Mouse (Mus musculus): Measurements from ENCODE around the gene Cenpl.
"Not testable (repeated sequence)": the region's sequence is repeated elsewhere in the genome, so short reads cannot be mapped to it uniquely, and the experiment has no call there.

- not testable (repeated sequence) for TF ChIP-seq CTCF (IDR thresholded peaks at IDR 0.05; ENCODE audit: low read depth, low read length); POLR2A (IDR thresholded peaks at IDR 0.05; ENCODE audit: extremely low read depth, insufficient read depth, low read length)
Measured at GRCm38 (mm10) chr1:161028427-161028826, 42.1 kb upstream of the Cenpl start.
